Mouse (Mus musculus) cerebellum, adult 9-10 months (tissue): ENCODE data around the gene Rgl1.
"Not testable (repeated sequence)": the region's sequence is repeated elsewhere in the genome, so short reads cannot be mapped to it uniquely, and the experiment has no call there.

Experiments used
- DNase-seq: peaks from one replicate; pipeline ENCODE4 v3.0.0; 2022

The Rgl1 gene

DNA sequence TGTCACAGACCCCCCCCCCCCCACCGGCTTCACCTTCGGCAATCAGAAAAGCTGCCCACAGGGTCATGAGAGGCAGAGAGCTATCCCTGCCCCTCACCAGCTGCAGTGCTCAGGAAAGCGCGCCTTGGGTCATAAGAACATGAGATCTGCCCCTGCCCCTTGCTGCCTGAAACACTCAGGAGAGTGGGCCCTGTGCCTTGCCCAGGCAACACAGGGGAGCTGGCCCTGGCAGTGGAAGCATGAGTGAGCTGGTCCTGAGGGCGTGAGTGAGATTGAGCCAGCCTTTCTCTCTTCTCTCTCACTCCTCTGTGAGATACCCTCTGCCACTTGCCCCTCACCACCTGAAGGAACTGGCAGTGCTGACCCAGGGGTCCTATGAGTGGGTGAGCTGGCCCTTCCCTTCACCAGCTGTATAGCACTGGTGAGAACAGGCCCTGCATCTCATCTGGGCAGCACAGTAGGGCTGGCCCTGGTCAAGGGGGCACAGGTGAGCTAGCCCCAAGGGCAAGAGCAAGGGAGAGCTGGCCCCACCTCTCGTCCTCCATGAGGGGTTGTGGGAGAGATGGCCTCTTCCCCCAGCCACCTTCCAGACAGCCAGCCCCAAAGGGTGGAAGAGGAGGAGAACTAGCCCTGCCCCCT lies 115.2 kb downstream of the Rgl1 start:
- no peak for DNase-seq

DNA sequence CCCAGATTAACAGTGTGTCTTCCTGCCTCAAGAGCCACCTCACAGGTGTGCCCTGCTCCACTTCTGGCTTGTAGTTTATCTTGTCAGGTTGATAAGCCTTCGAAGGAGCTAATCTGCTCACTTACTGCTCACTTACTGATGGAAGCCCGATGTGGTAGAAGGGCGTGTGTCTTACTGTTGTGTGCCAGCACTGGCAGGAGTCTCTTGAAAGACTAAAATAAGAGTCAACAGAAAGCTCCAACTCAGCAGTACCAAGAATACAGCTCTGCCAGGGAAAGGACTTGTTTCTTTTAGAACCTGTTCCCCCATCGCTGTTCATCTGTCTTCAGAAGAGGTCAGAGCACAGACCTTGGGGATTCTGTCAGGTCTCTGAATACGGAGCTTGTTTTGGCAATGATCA lies 118.1 kb downstream of the Rgl1 start:
- DNase-seq: no peak

GRCm38 (mm10) chr1:152642207-152642606 lies 123.9 kb downstream of the Rgl1 start:
- DNase-seq: not testable (repeated sequence)

DNA sequence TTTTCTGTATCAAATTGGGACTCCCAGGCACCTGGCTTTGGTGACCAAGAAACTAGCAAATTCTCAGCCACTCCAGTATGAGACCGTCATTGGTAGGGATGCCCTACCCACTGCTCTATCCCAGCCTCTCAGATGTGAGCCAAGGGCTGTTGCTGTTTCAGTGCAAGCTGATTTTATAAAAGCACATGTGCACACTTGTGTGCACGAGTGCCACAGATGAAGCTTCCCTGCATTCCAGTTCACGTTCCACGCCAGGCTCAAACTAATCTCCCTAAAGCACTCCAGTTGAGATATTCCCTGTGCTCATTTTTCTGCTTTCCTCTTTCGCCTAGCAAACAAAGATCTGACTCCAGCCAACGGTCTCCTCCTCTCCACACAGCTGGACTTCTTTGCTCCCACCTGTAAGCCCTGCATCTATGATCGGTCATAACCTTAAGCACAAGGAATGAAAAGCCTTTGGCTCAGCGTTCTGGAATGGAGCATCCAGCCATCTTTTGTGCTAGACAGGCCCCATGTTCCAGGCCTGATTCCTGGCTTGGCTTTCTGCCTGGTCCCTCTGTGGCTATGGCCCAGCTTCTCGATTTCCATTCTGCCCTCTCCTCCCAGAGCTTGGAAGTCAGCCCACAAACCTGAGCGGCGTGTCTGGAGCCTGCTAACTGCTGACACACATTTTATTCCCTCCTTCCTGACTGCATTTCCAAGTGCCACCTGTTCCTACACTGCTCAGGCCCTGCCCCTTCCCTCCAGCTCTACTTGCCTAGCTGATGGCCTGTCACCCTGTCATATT lies 125.8 kb downstream of the Rgl1 start:
- DNase-seq: peak; percentile 98

DNA sequence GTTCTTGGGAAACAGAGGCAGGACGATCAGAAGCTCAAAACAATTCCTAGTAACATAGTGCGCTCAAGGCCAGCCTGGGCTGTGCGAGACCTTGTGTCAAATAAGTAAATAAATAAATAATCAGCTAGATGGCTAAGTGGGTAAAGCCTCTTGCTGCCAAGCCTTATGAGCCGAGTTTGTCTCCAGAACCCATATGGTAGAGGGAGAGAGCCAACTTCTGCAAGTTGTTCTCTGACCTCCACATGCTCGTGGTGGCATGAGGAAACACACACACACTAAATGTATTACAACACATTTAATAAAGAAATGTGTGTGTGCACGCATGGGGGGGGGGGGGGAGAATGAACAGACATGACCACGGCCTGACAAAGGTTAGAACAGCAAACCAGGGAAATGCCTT lies 126.8 kb downstream of the Rgl1 start:
- DNase-seq: peak; percentile 42

DNA sequence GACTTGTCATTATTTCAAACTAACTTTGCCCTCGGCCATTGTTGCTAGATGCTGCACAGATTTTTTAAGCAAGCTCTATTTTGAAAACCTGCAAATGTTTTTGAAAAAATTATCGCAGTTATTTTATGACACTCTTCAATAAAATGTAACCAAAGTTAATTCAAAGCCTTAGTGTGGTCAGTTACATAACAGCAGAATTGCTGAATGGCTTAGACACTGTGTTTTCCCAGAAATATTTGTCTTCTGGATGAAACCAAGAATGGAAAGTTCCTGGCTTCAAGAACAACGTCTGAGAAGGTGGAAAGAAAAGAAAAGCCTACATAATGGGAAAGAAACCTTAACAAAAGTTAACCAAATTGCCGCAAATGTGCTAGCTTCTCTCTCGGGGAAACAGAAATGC lies 131.5 kb downstream of the Rgl1 start:
- DNase-seq: no peak

- no peak for DNase-seq
These were observed 136.4 kb downstream of the Rgl1 start for GRCm38 (mm10) chr1:152629780-152630179.

DNA sequence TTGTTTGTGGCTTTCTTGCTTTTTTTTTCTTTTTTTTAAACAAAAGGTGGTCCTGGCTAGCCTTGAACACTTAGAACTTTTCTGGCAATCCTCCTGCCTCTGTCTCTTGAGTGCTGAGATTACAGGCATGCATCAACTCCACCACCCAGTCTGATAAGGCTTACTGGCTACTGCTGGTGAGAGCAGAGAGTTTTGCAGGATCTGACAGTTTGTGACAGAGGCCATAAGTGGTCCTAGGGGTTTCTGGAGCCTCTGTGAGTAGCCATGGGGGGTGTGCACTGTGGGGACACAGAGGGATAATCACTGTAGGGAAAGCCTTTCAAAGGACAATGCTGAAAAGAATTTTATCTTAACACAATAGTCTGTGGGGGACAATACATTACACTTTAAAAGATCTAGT lies 140.5 kb downstream of the Rgl1 start:
- no peak for DNase-seq

DNA sequence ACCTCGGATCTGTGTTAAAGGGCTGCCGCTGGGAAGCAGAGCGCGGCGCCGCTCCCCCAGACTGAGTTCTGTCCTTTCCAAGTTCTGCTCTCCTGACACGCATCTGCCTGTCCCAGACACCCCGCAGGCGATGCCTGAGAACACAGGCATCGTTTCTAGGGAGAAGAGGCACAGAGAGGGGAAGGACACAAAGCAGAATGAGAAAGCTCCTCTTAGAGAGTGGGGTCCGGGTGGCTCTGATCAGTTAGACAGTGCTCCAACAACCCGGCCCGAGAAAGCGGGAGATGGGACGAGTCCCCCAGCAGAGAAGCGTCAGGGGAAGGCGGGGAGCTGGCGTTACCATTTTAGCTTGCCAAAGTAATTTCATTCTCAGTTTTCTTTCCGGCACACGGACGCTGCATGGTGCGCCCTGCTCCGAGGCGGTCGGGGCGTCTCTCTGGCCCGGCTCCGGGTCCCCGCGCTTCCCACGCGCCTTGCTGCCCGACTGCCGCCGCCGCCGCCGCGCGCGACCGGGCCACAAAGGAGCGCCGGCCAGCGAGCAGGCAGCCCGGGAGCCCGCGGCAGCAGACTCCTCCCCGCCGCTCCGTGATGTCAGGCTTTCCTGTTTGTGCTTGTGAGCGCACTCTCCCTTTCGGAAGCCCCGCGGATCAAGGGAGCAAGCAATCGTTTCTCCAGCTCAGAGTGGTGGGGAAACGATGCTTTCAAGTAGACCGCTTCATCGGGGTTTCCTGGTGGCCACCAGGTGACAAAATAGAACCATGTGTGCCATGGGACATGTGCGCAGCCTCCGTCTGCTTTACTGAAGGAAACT lies 141.3 kb downstream of the Rgl1 start:
- DNase-seq: peak; percentile 34

DNA sequence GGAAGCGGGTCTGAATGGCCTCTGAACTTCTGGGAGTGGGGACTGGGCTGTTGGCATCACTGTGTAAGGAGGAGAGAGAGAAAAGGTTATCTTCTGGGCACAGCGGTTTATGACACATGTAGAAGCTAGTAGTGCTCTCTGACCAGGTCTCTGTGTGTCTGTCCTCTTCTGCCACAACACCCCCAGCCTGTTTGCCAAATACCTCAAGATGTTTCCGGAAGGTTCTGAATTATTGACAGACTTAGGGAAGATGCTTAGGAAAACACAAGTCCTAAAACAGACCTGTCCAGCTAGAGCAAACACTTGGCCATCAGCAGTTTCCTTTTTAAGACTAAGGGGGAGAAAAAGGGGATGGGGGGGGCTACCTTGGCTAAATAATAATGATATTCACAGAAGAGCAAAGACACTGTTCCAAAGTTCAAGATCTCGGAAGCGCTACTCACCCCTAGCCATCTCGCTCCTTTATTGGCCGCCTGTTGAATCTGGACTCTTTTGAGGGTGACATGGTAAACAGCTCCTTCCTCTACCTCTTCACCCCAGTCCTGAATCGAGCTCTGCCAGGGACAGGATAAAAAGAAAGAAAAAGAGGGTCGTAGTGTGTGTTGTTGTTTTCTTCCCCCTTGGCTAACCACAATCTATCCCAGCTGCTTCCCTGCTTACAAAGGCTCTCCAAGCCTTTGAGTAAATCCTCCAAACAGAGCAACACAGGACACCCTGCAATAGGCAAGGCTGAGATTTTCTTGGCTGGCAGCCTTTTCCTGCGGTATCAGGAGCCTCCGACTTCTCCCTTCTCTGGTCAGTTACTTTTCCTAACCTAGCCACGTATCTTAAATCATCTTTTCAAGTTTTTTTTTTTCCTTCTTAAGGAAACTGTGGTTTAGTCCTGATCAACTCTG lies 142.5 kb downstream of the Rgl1 start:
- DNase-seq: no peak

GRCm38 (mm10) chr1:152622765-152623211 lies 143.4 kb downstream of the Rgl1 start:
- DNase-seq: no peak

- DNase-seq: no peak
These were observed 144.5 kb downstream of the Rgl1 start for GRCm38 (mm10) chr1:152621624-152622023.

GRCm38 (mm10) chr1:152619396-152619795 lies 146.8 kb downstream of the Rgl1 start:
- DNase-seq: no peak

- DNase-seq: no peak
These were observed 147.3 kb downstream of the Rgl1 start for GRCm38 (mm10) chr1:152618896-152619295.

- no peak for DNase-seq
These were observed 147.8 kb downstream of the Rgl1 start for GRCm38 (mm10) chr1:152618381-152618780.

DNA sequence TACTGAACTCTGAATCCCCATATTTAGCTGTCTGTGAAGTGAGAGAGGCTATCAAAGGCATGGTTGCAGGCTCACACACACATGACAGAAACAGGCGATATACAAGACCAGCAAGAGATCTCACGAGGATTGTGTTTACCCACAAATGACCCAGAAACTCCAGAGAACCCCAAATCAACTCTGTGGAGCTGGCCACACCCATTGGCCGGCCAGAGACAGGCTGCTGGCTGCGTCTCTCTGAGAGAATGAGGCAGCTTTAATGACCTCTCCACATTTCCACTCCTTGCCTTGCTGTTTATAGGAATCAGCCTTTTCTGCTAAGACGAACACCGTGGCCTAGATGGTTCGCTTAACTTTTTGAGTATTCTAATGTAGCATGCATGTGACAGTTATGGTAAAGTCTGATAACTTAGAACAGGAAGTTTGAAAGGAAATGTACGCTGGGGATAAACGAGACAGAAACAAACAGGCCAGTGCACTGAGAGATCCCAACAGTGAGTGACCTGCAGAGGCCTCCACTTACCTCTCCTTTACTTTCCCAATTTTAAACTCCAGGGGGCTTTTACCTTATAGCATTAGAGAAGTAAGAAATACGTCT lies 148.3 kb downstream of the Rgl1 start:
- DNase-seq: no peak

DNA sequence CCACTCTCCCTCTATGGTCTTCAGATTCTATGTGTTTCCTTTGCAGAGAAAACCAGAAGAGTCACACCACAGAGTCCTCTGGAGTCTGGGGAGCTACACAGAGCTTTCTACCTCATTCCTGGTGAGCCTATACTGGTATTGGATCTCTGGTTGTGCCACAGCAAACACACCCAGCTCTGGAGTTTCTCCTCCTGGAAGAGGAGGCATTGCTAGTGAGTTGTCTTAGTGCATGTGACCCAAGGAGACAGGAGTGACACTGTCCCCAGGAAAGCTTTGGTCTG lies 149.4 kb downstream of the Rgl1 start:
- DNase-seq: no peak

DNA sequence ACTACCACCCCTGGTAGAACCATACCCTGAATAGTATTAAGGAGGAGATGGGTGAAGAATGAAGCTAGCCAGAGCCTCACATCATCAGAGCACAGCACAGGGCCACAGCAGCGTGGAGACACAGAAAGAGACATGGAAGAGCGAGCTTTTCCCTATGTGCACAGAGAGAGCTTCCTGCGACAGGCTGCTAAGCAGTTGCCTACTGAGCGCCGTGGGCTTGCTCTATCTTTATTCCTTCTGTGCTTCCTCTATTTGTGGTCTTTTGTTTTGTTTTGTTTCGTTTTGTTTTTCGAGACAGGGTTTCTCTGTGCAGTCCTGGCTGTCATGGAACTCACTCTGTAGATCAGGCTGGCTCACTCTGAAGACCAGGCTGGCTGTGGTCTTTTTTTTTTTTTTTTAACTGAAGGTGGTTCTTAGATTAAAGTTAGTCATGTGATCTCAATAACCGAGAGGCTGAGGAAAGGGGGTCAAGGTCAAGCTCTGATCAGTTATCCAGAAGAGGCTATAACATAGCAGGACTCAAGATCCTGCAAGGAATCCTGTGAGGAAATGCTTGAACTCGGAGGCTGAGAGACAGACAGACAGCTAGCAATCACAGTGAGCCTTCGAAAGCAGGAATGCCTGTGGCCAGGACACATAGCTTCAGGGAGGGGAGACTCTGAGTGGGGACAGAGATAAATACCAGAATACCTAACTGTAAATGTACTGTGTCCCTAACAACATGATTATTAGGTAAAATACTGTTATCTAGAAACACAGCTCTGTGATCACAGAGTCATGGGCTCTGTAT lies 150.0 kb downstream of the Rgl1 start:
- no peak for DNase-seq

- no peak for DNase-seq
These were observed 151.3 kb downstream of the Rgl1 start for GRCm38 (mm10) chr1:152614743-152615380.

DNA sequence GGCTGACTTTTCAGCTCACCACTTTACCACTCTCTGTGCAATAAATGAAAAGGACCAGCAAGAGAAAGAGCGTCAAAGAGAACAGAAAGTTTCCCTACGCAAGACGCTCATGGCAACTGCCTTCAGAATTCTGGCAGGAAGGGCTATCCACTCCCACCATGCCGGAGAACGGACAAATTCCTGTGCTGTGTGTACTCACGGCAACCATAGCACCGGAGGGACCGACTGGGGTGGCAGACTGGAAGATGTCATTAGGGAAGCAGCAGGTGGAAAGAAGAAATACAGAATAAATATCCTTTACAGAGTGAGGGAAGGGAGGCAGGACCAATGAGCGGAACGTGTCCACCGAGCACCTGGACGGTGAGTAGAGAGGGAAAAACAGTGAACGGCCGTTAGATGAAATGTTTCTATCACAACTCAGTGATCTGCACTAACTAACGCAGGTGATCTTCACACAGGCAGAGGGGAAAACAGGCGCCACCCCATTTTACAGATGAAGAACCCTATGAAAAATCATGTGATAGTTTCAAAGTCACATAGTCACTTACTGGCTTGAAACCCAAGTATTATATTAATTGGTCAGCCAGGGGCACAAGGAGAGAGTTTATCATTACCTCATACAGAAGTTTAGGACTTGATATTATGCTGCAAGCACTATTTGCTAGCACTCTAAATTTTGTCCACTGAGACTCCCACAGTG lies 152.8 kb downstream of the Rgl1 start:
- DNase-seq: no peak
